Mouse (Mus musculus) small intestine, adult 2 months (tissue): ENCODE measurements around the gene Cdh22.

Experiments
- CTCF ChIP-seq: fragments of 200-500 bp; IDR thresholded peaks from 2 replicates; pipeline ENCODE4 v1.5.1; 2012; ENCODE audit warnings: low read depth, mild to moderate bottlenecking, control low read depth, inconsistent platforms, low read length, moderate library complexity, mixed read lengths; ENCODE audit not compliant: insufficient replicate concordance, insufficient read length; ENCODE audit errors: extremely low read depth
- POLR2A ChIP-seq: fragments of 200-500 bp; IDR thresholded peaks from 2 replicates; pipeline ENCODE4 v1.6.1; 2012; ENCODE audit warnings: low read depth, mild to moderate bottlenecking, control low read depth, inconsistent platforms, low read length, moderate library complexity

DNA sequence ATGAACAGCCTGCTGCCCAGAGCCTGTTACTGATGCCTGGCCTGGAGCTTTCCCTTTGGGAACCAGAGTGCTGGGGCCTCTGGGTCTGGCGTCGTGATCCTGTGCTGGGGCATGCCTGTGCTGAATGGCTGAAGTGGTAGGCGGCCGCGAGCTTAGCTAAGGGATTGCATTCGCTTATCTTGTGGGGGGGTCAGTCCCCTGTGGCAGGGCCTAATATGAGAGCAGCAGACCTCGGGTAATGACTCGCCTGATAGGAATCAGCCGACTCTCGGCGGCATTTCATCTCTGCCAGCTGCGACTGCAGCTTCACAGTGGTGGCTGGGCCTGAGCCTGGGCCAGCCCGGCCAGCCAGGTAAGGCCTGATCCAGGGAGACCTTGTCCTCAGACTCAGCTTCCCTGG lies 88.8 kb downstream of the Cdh22 start:
- TF ChIP-seq CTCF (no peak), POLR2A (no peak)
